Mouse (Mus musculus): ENCODE results near the gene Scn1a. TPM values are rescaled to one million over a fixed set of nuclear protein-coding genes. Genes with fewer than 3 reads are reported as not detected.
A peak's percentile ranks its signal among the peaks of the same experiment; 100 is the strongest.

The Scn1a gene
- polyA plus RNA-seq, 1 experiment from 2014 or later: 1.4 TPM

GRCm38 (mm10) chr2:66392586-66392985 lies 48.1 kb downstream of the Scn1a start:
- Histone ChIP-seq H3K36me3 (replicated peaks) (no peaks in the 10 kb centered on the region), H3K4me1 (no peaks in the 10 kb centered on the region), H3K9me3 (no peaks in the 10 kb centered on the region), H3K4me3 (no peak overlapping the region), H3K27ac (no peak overlapping the region), H3K27me3 (ENCODE audit: poor library complexity, severe bottlenecking) (no peaks in the 10 kb centered on the region)
- no peak for DNase-seq (ENCODE audit: extremely low spot score, low spot score)
- 88% methylated on average over 5 of the region's 5 CpGs for WGBS

DNA sequence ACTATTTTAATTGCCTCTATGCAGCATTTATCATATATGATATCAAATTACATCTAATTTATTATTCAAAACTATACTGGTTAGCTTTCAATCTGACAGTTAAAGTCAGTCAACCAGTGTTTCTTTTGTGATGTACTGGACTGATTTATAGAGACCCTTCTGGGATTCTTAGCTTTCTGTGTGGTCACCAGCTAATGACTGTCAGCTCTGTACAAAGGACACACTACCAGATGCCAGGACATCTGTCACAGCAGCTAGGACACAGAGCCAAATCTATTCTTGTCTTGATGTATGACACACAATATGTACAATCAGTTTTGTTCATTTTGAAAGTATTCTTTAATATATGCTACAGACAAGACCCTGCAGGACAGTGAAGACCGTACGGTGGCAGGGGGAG lies 72.7 kb downstream of the Scn1a start:
- no peaks in the 10 kb centered on the region for H3K27me3 ChIP-seq (ENCODE audit: poor library complexity, severe bottlenecking)
- DNase-seq (ENCODE audit: extremely low spot score, low spot score): no peak
- 92% methylated on average over 2 of the region's 2 CpGs for WGBS
- no peaks in the 10 kb centered on the region for H3K9me3 ChIP-seq
- H3K4me1 ChIP-seq: no peaks in the 10 kb centered on the region
- H3K36me3 ChIP-seq (replicated peaks): no peaks in the 10 kb centered on the region
- no peak overlapping the region for H3K27ac ChIP-seq
- no peak overlapping the region for H3K4me3 ChIP-seq

DNA sequence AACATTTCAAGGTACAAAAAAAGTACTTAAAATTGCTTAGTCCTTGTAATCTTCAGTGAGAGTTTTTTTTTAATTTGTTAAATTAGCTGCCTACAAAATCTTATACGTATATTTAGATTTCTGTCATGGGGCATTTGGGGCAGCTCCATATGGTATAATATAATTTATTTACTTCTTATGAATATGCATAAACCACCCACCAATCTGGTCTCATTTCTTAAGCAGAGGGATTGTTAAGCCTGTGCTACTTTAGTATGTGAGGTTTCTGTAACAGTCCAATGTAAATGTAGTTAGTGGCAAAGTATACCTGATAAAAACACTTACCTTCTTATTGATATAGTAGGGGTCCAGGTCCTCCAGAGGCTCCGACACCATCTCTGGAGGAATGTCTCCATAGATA lies 90.0 kb downstream of the Scn1a start:
- Histone ChIP-seq H3K27me3 (ENCODE audit: poor library complexity, severe bottlenecking) (no peaks in the 10 kb centered on the region), H3K9me3 (no peaks in the 10 kb centered on the region), H3K36me3 (replicated peaks) (no peaks in the 10 kb centered on the region), H3K4me1 (no peaks in the 10 kb centered on the region), H3K27ac (no peak overlapping the region), H3K4me3 (no peak overlapping the region)
- WGBS: 91% methylated on average over 2 of the region's 2 CpGs
- DNase-seq (ENCODE audit: extremely low spot score, low spot score): no peak

- no peak for DNase-seq (ENCODE audit: extremely low spot score, low spot score)
- H3K27ac ChIP-seq: no peak overlapping the region
- H3K4me1 ChIP-seq: no peaks in the 10 kb centered on the region
- 97% methylated on average over 1 of the region's 1 CpGs for WGBS
- no peaks in the 10 kb centered on the region for H3K27me3 ChIP-seq (ENCODE audit: poor library complexity, severe bottlenecking)
- H3K36me3 ChIP-seq (replicated peaks): no peaks in the 10 kb centered on the region
- H3K9me3 ChIP-seq: no peaks in the 10 kb centered on the region
- no peak overlapping the region for H3K4me3 ChIP-seq
Observed at GRCm38 (mm10) chr2:66346622-66347021, 94.0 kb downstream of the Scn1a start.

- DNase-seq (ENCODE audit: extremely low spot score, low spot score): no peak
- H3K27ac ChIP-seq: no peak overlapping the region
- no peaks in the 10 kb centered on the region for H3K36me3 ChIP-seq (replicated peaks)
- H3K9me3 ChIP-seq: no peaks in the 10 kb centered on the region
- H3K4me3 ChIP-seq: no peak overlapping the region
- H3K4me1 ChIP-seq: no peaks in the 10 kb centered on the region
- 88% methylated on average over 3 of the region's 3 CpGs for WGBS
- H3K27me3 ChIP-seq (ENCODE audit: poor library complexity, severe bottlenecking): no peaks in the 10 kb centered on the region
Observed at GRCm38 (mm10) chr2:66346181-66346580, 94.5 kb downstream of the Scn1a start.

- Histone ChIP-seq H3K27me3 (ENCODE audit: poor library complexity, severe bottlenecking) (no peaks in the 10 kb centered on the region), H3K9me3 (no peaks in the 10 kb centered on the region), H3K36me3 (replicated peaks) (no peaks in the 10 kb centered on the region), H3K4me1 (no peaks in the 10 kb centered on the region), H3K4me3 (no peak overlapping the region), H3K27ac (no peak overlapping the region)
- 82% methylated on average over 5 of the region's 5 CpGs for WGBS
- no peak for DNase-seq (ENCODE audit: extremely low spot score, low spot score)
Observed at GRCm38 (mm10) chr2:66337406-66337805, 103.2 kb downstream of the Scn1a start.

- H3K27me3 ChIP-seq (ENCODE audit: poor library complexity, severe bottlenecking): no peaks in the 10 kb centered on the region
- no peaks in the 10 kb centered on the region for H3K36me3 ChIP-seq (replicated peaks)
- H3K27ac ChIP-seq: no peak overlapping the region
- H3K4me1 ChIP-seq: no peaks in the 10 kb centered on the region
- no peak overlapping the region for H3K4me3 ChIP-seq
- no peak for DNase-seq (ENCODE audit: extremely low spot score, low spot score)
- WGBS: 88% methylated on average over 6 of the region's 6 CpGs
- H3K9me3 ChIP-seq: no peaks in the 10 kb centered on the region
Observed at GRCm38 (mm10) chr2:66336396-66336795, 104.2 kb downstream of the Scn1a start.

DNA sequence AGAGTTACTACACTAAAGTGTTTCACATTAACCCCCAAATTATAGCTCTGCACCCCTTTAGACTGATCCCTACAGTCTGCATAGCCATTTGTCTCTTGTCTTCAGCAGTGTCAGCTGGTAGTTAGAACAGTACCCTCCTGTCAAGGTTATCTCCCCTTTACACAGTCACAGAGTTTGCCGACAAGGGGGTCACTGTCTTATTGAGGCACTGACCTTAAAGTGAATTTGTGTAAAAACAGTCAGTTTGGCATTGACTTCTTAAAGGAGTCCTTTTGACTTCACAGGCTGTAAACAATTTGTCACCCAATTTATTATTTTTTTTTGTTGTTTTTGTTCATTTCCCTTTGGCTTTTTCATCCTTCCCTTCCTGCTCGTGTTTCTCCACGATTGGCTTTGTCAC lies 168.1 kb downstream of the Scn1a start:
- WGBS: 93% methylated on average over 3 of the region's 3 CpGs
- Histone ChIP-seq H3K36me3 (replicated peaks) (no peaks in the 10 kb centered on the region), H3K27me3 (ENCODE audit: poor library complexity, severe bottlenecking) (no peaks in the 10 kb centered on the region), H3K27ac (no peak overlapping the region), H3K9me3 (no peaks in the 10 kb centered on the region), H3K4me3 (no peak overlapping the region), H3K4me1 (no peaks in the 10 kb centered on the region)
- no peak for DNase-seq (ENCODE audit: extremely low spot score, low spot score)

- under 1% methylated on average over 56 of the region's 56 CpGs for WGBS
- H3K4me3 ChIP-seq: peak within 1 kb of the TSS; percentile 63
- H3K27ac ChIP-seq: peak within 1 kb of the TSS; percentile 88
- H3K27me3 ChIP-seq (ENCODE audit: poor library complexity, severe bottlenecking): peaks cover 9% of the 10 kb centered on the region; the same call in 1 of the 2 replicates
- peak; percentile 97 for DNase-seq (ENCODE audit: extremely low spot score, low spot score)
- peaks cover 19% of the 10 kb centered on the region for H3K4me1 ChIP-seq
- no peaks in the 10 kb centered on the region for H3K9me3 ChIP-seq
- peaks cover 15% of the 10 kb centered on the region for H3K36me3 ChIP-seq (replicated peaks)
Observed at GRCm38 (mm10) chr2:66256220-66257131, 184.2 kb downstream of the Scn1a start, which contains the start of gene Ttc21b. Gene Ttc21b (minus strand): TSS chr2:66256617.

GRCm38 (mm10) chr2:66244013-66244412 lies 196.6 kb downstream of the Scn1a start:
- DNase-seq (ENCODE audit: extremely low spot score, low spot score): no peak
- Histone ChIP-seq H3K4me1 (no peaks in the 10 kb centered on the region), H3K27ac (no peak overlapping the region), H3K36me3 (replicated peaks) (peaks cover 51% of the 10 kb centered on the region), H3K9me3 (no peaks in the 10 kb centered on the region), H3K27me3 (ENCODE audit: poor library complexity, severe bottlenecking) (no peaks in the 10 kb centered on the region), H3K4me3 (no peak overlapping the region)
- 92% methylated on average over 1 of the region's 1 CpGs for WGBS

- Histone ChIP-seq H3K27ac (no peak overlapping the region), H3K36me3 (replicated peaks) (peaks cover 46% of the 10 kb centered on the region), H3K4me3 (no peak overlapping the region), H3K9me3 (no peaks in the 10 kb centered on the region), H3K4me1 (no peaks in the 10 kb centered on the region), H3K27me3 (ENCODE audit: poor library complexity, severe bottlenecking) (no peaks in the 10 kb centered on the region)
- DNase-seq (ENCODE audit: extremely low spot score, low spot score): no peak
- WGBS: 92% methylated on average over 1 of the region's 1 CpGs
Observed at GRCm38 (mm10) chr2:66240334-66240733, 200.3 kb downstream of the Scn1a start.

GRCm38 (mm10) chr2:66238886-66239285 lies 201.8 kb downstream of the Scn1a start:
- 96% methylated on average over 5 of the region's 5 CpGs for WGBS
- Histone ChIP-seq H3K4me1 (no peaks in the 10 kb centered on the region), H3K36me3 (replicated peaks) (peaks cover 46% of the 10 kb centered on the region), H3K27me3 (ENCODE audit: poor library complexity, severe bottlenecking) (no peaks in the 10 kb centered on the region), H3K27ac (no peak overlapping the region), H3K4me3 (no peak overlapping the region), H3K9me3 (no peaks in the 10 kb centered on the region)
- DNase-seq (ENCODE audit: extremely low spot score, low spot score): no peak

DNA sequence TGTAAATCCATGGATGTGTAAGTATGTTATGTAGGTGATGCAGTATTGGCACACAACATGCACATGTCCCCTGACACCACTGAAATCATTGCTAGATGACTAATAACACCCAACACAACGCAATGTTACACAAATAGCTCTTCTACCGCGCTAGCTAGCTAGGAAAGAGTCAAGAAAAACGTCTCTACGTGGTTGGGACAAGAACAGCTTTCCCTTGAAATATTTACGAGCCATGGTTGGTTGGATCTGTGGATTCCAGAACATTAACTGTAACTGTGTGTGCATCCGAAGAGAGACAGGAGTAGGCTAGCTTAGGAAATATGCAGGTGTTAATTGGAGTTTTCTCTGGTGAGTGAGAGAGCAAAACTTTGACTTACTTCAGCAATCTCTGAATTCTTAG lies 219.7 kb downstream of the Scn1a start:
- DNase-seq (ENCODE audit: extremely low spot score, low spot score): no peak
- Histone ChIP-seq H3K27ac (no peak overlapping the region), H3K27me3 (ENCODE audit: poor library complexity, severe bottlenecking) (no peaks in the 10 kb centered on the region), H3K4me1 (no peaks in the 10 kb centered on the region), H3K4me3 (no peak overlapping the region), H3K36me3 (replicated peaks) (peaks cover 49% of the 10 kb centered on the region), H3K9me3 (no peaks in the 10 kb centered on the region)
- 92% methylated on average over 7 of the region's 7 CpGs for WGBS
